Mouse (Mus musculus) cerebellum, postnatal 4 days (tissue): ENCODE measurements around the gene Setd7.
A peak's percentile ranks its signal among the peaks of the same experiment; 100 is the strongest.
"Not testable (repeated sequence)": the region's sequence is repeated elsewhere in the genome, so short reads cannot be mapped to it uniquely, and the experiment has no call there.

Source experiments
- DNase-seq, 2 experiments: peaks; one replicate each; pipeline ENCODE4 v3.0.0; 2022; ENCODE audit warnings: low spot score in 2 of 2, mixed read lengths in 1 of 2

Gene Setd7

GRCm38 (mm10) chr3:51560511-51561108, at the start of gene Setd7:
Gene Setd7 (minus strand): TSS chr3:51560879.
- peak; percentile 36 to 69 for DNase-seq

DNA sequence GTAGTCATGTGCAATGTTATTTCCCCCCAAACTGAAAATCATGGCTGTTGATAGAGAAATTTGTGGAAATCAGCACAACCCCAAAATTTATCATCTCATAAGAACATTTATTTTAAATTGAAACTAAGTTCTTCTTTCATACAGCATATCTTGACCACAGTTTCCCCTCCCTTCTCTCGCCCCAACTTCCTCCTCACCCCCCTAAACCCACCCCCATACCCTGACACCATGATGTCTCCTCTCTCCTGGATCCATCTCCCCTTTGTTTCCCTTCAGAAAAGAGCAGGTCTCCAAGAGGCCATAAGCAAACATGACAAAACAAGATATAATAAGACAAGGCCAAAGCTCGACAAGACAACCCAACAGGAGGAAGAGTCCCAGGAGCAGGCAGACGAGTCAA, 43.8 kb upstream of the Setd7 start:
- DNase-seq = no peak

- DNase-seq = peak; percentile 57 to 79
Measured at GRCm38 (mm10) chr3:51603705-51604291, 43.1 kb upstream of the Setd7 start.

DNA sequence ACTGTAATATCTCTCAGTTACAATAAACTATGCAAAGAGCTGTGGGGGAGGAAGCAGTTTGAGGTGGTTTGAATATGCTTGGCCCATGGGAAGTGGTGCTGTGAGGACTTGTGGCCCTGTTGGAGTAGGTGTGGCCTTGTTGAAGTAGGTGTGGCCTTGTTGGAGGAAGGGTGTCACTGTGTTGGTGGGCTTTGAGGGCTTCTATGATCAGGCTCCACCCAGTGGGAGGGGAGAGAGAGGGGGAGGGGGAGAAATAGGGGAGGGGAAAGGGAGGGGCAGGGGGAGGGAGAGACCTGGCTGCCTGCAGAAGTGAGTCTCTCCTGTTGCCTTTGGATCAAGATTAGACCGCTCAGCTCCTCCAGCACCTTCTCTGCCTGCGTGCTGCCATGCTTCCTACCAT, 40.8 kb upstream of the Setd7 start:
- no peak for DNase-seq

GRCm38 (mm10) chr3:51600728-51601127, 40.0 kb upstream of the Setd7 start:
- no peak for DNase-seq

DNA sequence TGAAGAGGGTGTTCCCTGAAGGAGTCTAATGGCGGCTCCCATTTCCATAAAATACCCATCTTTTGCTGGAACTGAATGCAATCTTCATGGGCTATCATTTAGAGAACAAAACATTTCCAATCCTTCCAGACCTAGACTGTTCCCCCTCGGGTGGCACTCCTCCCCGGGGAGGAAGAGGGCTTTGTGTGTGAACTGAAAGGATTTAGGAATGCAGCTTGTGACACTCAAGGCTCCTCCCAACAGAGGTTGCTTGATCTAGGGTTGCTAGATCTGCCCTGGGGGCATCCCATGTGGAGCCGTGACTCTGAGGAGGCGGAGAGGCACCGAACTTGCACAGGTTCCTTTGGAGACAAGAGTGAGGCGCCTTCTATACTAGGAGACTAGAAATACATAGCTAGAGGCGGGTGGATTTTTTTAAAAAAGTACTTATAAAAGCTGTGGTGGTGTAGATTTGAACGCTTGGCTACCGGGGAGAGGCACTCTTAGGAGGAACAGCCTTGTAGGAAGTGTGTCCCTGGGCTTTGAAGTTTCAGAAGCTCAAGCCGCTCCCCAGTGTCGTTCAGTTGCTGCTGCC, 38.5 kb upstream of the Setd7 start:
- no peak for DNase-seq

GRCm38 (mm10) chr3:51596538-51596937, 35.9 kb upstream of the Setd7 start:
- DNase-seq = no peak

DNA sequence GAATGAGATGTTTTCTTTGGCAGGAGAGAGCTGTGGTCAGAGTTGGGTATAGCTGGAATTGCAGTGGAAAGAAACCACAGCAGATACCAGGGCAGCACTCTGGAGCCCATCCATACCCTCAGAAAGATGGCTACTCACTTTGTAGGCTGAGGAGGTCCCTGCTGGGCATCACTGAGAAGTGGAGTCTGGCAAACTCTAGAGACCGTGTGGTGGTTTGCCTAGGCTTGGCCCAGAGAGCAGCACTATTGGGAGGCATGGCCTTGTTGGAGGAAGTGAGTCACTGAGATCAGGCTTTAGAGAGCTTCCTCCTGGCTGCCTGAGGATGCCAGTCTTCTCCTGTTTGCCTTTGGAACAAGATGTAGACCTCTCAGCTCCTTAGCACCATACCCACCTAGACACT, 32.8 kb upstream of the Setd7 start:
- DNase-seq = no peak

GRCm38 (mm10) chr3:51591591-51591990, 30.9 kb upstream of the Setd7 start:
- DNase-seq = no peak

GRCm38 (mm10) chr3:51590207-51590892, 29.7 kb upstream of the Setd7 start:
- DNase-seq = no peak

DNA sequence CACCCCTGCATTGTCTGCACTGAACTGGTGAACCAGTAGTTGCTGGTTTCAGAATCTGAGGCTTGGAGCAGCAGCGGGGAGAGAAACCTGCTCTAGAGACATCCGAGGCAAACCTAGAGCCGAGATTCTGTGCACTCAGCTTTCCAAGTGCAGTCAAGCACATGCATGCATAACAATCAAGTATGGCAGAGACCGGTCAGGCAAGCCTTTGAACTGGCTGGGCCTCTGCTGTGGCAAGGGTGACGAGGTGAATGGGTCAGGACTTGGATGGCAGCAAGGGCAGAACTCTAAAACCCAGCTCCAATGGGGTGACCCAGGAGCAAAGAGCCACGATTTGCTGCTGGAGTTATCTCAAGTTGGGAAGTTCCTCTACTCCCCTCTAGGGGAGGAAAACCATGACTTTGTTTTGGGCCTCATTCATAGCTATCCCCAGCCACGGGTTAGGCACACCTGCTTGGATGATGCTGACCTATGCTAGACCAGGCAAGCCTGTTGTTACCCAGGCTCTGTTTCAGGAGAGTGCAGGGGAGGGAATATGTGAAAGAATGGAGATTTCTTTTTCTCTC, 27.1 kb upstream of the Setd7 start:
- no peak for DNase-seq

GRCm38 (mm10) chr3:51583574-51584391, 23.1 kb upstream of the Setd7 start:
- peak; percentile 67 to 86 for DNase-seq

GRCm38 (mm10) chr3:51579243-51579642, 18.6 kb upstream of the Setd7 start:
- not testable (repeated sequence) for DNase-seq

DNA sequence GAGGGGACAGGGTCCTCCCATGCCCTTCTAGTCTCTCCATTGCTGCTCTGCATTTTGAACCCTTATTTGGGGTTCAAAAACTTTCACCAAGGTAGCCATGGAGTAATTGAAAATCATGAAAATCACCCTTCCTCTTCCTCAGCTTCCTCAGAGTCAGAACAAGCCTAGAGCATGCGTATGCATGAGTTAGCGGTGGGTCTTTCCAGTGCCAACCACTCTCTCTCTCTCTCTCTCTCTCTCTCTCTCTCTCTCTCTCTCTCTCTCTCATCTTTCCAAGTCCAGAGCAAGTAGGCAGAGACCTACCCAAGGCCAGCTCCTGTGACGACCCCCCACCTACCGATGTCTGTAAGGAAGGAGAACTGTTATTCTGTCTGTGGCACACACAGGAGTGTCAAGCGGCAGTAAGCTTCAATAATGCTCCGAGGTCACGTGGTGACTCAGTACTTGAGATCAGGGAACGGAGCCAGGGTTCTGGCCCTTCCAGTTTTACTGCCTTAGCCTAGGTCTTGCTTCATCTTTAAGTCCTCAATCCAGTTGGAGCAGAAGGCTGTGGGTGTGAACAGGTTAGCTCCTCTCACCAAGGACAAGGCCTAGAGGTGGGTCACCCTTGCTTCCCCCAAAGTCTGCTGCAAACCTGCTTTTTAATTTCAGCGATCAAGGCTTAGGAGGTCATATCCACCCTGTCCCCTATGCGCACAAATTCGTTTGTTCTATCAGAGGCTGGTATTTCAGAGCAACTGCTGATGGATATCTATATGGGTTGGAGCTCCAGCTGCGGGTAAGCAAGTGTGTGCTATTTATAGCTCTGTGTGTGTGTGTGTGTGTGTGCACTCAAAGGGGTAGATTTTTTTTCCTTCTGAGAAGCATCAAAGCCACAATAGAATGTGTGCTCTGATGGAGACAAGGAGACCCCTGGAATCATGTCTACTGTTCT, 17.4 kb upstream of the Setd7 start:
- DNase-seq = no peak

GRCm38 (mm10) chr3:51577359-51577758, 16.7 kb upstream of the Setd7 start:
- DNase-seq = no peak

DNA sequence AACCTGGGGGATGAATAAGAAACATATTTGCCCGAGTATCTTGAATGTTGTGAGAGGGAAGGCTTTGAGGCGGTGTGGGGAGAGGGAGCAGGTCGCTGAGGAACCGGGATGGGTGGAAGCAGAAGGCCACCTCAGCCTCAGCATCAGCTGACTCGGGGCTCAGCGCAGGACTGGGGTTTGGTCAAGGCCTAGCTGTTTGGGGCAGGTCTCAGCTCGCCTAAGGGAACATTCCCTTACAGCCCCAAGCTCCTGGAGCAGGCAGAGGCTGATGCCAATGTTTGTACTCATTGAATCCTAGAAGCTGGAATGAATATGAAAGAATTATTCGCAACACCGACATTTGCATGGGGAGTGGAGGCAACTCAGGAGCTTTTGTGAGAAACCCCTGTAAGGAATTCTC, 13.2 kb upstream of the Setd7 start:
- DNase-seq = no peak

DNA sequence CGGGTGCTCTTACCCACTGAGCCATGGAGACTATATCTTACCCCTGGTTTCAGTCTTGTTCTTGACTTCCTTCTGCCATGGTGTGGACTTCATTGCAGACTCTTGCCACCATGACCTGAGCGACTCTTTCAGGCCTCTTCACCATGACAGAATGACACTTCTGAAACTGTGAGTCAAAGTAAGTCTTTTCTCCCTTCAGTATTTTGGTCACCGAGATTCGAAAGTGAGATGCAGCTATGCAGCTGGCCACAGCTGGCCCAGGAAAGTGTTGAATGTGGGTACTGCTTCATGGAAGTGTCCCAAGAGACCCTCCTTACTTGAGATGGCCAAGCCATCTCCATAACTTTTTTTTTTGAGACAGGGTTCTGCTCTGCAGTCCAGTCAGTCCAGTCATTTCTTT, 9.5 kb upstream of the Setd7 start:
- DNase-seq = no peak

- DNase-seq = no peak
Measured at GRCm38 (mm10) chr3:51561993-51562385, 1.3 kb upstream of the Setd7 start.

- DNase-seq = peak in 1 of 2 experiments; percentile 46
Measured at GRCm38 (mm10) chr3:51561109-51561992, 672 bp upstream of the Setd7 start.
